Mouse (Mus musculus) frontal cortex, postnatal 36 days (tissue): ENCODE data around the gene Ascc2.

ENCODE experiments used
- DNase-seq, 2 experiments: peaks; one replicate each; pipeline ENCODE4 v3.0.0; 2022; ENCODE audit warnings: low spot score in 2 of 2

Gene Ascc2

GRCm38 (mm10) chr11:4719961-4720360 is 82.4 kb downstream of the Ascc2 start:
- no peak for DNase-seq

- DNase-seq, result no peak
Measured at GRCm38 (mm10) chr11:4720393-4720792, 82.8 kb downstream of the Ascc2 start.

- DNase-seq, result no peak
Measured at GRCm38 (mm10) chr11:4720900-4721580, 83.5 kb downstream of the Ascc2 start.

- DNase-seq, result no peak
Measured at GRCm38 (mm10) chr11:4721728-4722127, 84.2 kb downstream of the Ascc2 start.

GRCm38 (mm10) chr11:4729603-4730002 is 92.1 kb downstream of the Ascc2 start:
- no peak for DNase-seq

- no peak for DNase-seq
Measured at GRCm38 (mm10) chr11:4730096-4730495, 92.5 kb downstream of the Ascc2 start.

- no peak for DNase-seq
Measured at GRCm38 (mm10) chr11:4730913-4731312, 93.4 kb downstream of the Ascc2 start.

GRCm38 (mm10) chr11:4731781-4732180 is 94.2 kb downstream of the Ascc2 start:
- DNase-seq, result no peak

- no peak for DNase-seq
Measured at GRCm38 (mm10) chr11:4734179-4734578, 96.6 kb downstream of the Ascc2 start.
